Mouse (Mus musculus) T-helper 2 cell (primary cell): ENCODE data around the gene Rab3gap2.

Experiments
- in situ Hi-C: fragments of 300-600 bp; cut with MboI, MseI; formaldehyde crosslinking; loops from one replicate; pipeline ENCODE4 v1.15.1; 2025; ENCODE audit warnings: high pct_unique_total_duplicates

Rab3gap2 gene

GRCm38 (mm10) chr1:185203909-185204661 is at the start of gene Rab3gap2:
Gene Rab3gap2, plus strand, starts transcription at chr1:185204117.
- in situ Hi-C loops: no loop called here

GRCm38 (mm10) chr1:185173641-185174040 is 30.3 kb upstream of the Rab3gap2 start:
- in situ Hi-C loops: no loop called here

- in situ Hi-C loops: no loop called here
Measured at GRCm38 (mm10) chr1:185177860-185178259, 26.1 kb upstream of the Rab3gap2 start.

- in situ Hi-C loops: no loop called here
Measured at GRCm38 (mm10) chr1:185183591-185184330, 20.2 kb upstream of the Rab3gap2 start.

GRCm38 (mm10) chr1:185185556-185185955 is 18.4 kb upstream of the Rab3gap2 start:
- in situ Hi-C loops: no loop called here

GRCm38 (mm10) chr1:185187135-185187785 is 16.7 kb upstream of the Rab3gap2 start:
- in situ Hi-C loops: no loop called here

- in situ Hi-C loops: loop anchor here (5.0 kb wide), 1 partner anchor 338 kb away; no protein-coding TSS in a partner anchor
Measured at GRCm38 (mm10) chr1:185189901-185190300, 14.0 kb upstream of the Rab3gap2 start.

GRCm38 (mm10) chr1:185192087-185192486 is 11.8 kb upstream of the Rab3gap2 start:
- in situ Hi-C loops: loop anchor here (5.0 kb wide), 1 partner anchor 340 kb away; no protein-coding TSS in a partner anchor

GRCm38 (mm10) chr1:185193509-185193908 is 10.4 kb upstream of the Rab3gap2 start:
- in situ Hi-C loops: loop anchor here (5.0 kb wide), 1 partner anchor 341 kb away; no protein-coding TSS in a partner anchor

- in situ Hi-C loops: no loop called here
Measured at GRCm38 (mm10) chr1:185196323-185196722, 7.6 kb upstream of the Rab3gap2 start.

- in situ Hi-C loops: no loop called here
Measured at GRCm38 (mm10) chr1:185200571-185201395, 3.1 kb upstream of the Rab3gap2 start.

GRCm38 (mm10) chr1:185201994-185202393 is 1.9 kb upstream of the Rab3gap2 start:
- in situ Hi-C loops: no loop called here

- in situ Hi-C loops: no loop called here
Measured at GRCm38 (mm10) chr1:185203196-185203908, 565 bp upstream of the Rab3gap2 start.

GRCm38 (mm10) chr1:185205090-185205489 is 1.2 kb downstream of the Rab3gap2 start:
- in situ Hi-C loops: no loop called here

GRCm38 (mm10) chr1:185207851-185208595 is 4.1 kb downstream of the Rab3gap2 start:
- in situ Hi-C loops: no loop called here

- in situ Hi-C loops: no loop called here
Measured at GRCm38 (mm10) chr1:185208766-185209165, 4.8 kb downstream of the Rab3gap2 start.

- in situ Hi-C loops: no loop called here
Measured at GRCm38 (mm10) chr1:185209641-185210176, 5.8 kb downstream of the Rab3gap2 start.

- in situ Hi-C loops: no loop called here
Measured at GRCm38 (mm10) chr1:185216360-185216759, 12.4 kb downstream of the Rab3gap2 start.

GRCm38 (mm10) chr1:185216762-185217161 is 12.8 kb downstream of the Rab3gap2 start:
- in situ Hi-C loops: no loop called here

- in situ Hi-C loops: no loop called here
Measured at GRCm38 (mm10) chr1:185217966-185218365, 14.0 kb downstream of the Rab3gap2 start.
